Comparison of ENCODE assay signal across 8 mouse cellular contexts in the genomic region with DNA sequence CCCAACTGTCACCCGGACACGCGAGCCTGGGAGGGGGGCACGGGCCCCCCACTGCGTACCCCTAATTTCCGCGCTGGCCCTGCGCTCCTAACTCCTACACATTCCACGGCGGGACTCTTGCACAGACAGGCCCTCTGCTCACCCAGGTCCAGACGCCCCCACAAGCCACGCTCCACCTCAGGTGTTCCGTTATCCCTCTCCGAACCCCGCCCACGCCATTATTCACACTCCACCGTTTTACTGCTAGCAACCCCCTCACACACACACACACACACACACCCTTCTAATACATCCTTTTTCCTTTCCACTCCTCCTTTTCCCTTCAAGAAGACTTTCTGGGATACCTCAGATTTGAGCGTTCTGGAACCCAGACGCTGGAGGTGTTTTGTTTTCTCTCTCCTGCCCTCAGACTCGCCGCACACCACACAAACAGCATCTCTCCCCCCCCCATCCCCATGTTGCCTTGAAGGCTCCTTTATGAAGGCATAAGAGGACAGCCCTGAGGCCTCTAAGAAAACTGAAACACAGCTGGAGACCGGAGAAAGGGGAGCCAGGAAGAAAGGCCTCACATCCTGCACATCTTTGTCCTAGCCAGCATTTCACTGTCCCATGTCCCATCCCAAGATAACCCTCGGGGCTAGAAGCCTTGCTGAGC. TPM values are rescaled to one million over a fixed set of nuclear protein-coding genes. Genes with fewer than 3 reads are reported as not detected.
DNase-seq lines count a peak whose midpoint lies in the region; ATAC-seq and TF ChIP-seq lines count a peak whose summit lies in the region.

No protein-coding gene starts in this region.

- peak overlapping the region; percentile 66 for H3K4me3 ChIP-seq in kidney, adult 2 months (ENCODE audit: insufficient read depth, low read depth, low read length)
- H3K4me3 ChIP-seq in ES-E14 (ENCODE audit: insufficient read depth in 1 of 2, low read depth in 1 of 2, low read length in 2 of 2, poor library complexity in 1 of 2, severe bottlenecking in 1 of 2): peak overlapping the region; percentile 85 to 87
- peak overlapping the region; percentile 55 for H3K4me3 ChIP-seq in forebrain, embryonic 13.5 days
- H3K4me3 ChIP-seq in liver, adult 2 months (ENCODE audit: insufficient read depth, low read depth, low read length): peak overlapping the region; percentile 61

- WGBS in kidney, adult 2 months: 20% methylated on average over 23 of the region's 23 CpGs
- WGBS in forebrain, embryonic 13.5 days: 3% methylated on average over 23 of the region's 23 CpGs
- 14% methylated on average over 23 of the region's 23 CpGs for WGBS in liver, adult 2 months

- no peaks in the 10 kb centered on the region for H3K27me3 ChIP-seq in kidney, adult 2 months (replicated peaks; ENCODE audit: control insufficient read depth, insufficient read depth, low read length)
- peaks cover 27% of the 10 kb centered on the region for H3K27me3 ChIP-seq in forebrain, embryonic 13.5 days
- no peaks in the 10 kb centered on the region for H3K27me3 ChIP-seq in liver, adult 2 months (ENCODE audit: control insufficient read depth, insufficient read depth, low read length)

- no peaks in the 10 kb centered on the region for H3K9me3 ChIP-seq in ES-E14 (ENCODE audit: control insufficient read depth, insufficient read depth, low read depth, low read length)
- no peaks in the 10 kb centered on the region for H3K9me3 ChIP-seq in forebrain, embryonic 13.5 days (replicated peaks)

- peak; percentile 25 for ATAC-seq in forebrain, embryonic 13.5 days

- in situ Hi-C loops in ES-E14 (cut with MboI; ENCODE audit: low sequenced_read_pairs in 2 of 2, unreplicated experiment in 2 of 2): no loop called here

- TF ChIP-seq POLR2A in kidney, adult 2 months (IDR thresholded peaks at IDR 0.05; ENCODE audit: low read depth, low read length): no peak
- TF ChIP-seq POLR2A in liver, adult 2 months (IDR thresholded peaks at IDR 0.05; ENCODE audit: extremely low read depth, insufficient read depth, low read length): no peak

- H3K4me2 ChIP-seq in forebrain, embryonic 13.5 days: peak overlapping the region; percentile 91

- peaks cover 31% of the 10 kb centered on the region; the same call in 1 of the 2 replicates for H3K79me2 ChIP-seq in liver, adult 2 months (ENCODE audit: control insufficient read depth, insufficient read depth, low read length)

- H3K4me1 ChIP-seq in kidney, adult 2 months (ENCODE audit: control insufficient read depth, insufficient read depth, low read length): peaks cover 27% of the 10 kb centered on the region
- H3K4me1 ChIP-seq in ES-E14 (ENCODE audit: control insufficient read depth in 2 of 2, insufficient read depth in 2 of 2, low read length in 2 of 2, poor library complexity in 1 of 2): peaks cover 5 to 26% of the 10 kb centered on the region in 2 experiments
- peaks cover 64% of the 10 kb centered on the region for H3K4me1 ChIP-seq in forebrain, embryonic 13.5 days
- peaks cover 26% of the 10 kb centered on the region for H3K4me1 ChIP-seq in liver, adult 2 months (ENCODE audit: control insufficient read depth, insufficient read depth, low read length)

- H3K27ac ChIP-seq in kidney, adult 2 months (ENCODE audit: insufficient read depth, low read depth, low read length): peak overlapping the region; percentile 3; the same call in 1 of the 2 replicates
- H3K27ac ChIP-seq in ES-E14 (ENCODE audit: insufficient read depth, low read depth, low read length, poor library complexity, severe bottlenecking): peak overlapping the region; percentile 67; the same call in 1 of the 2 replicates
- H3K27ac ChIP-seq in forebrain, embryonic 13.5 days: peak overlapping the region; percentile 35; the same call in 1 of the 2 replicates
- peak overlapping the region; percentile 92 for H3K27ac ChIP-seq in liver, adult 2 months (replicated peaks; ENCODE audit: insufficient read depth, low read depth, low read length)

- no peak for TF ChIP-seq CTCF in kidney, adult 2 months (conservative IDR thresholded peaks at IDR 0.05; ENCODE audit: insufficient read depth, insufficient read length, low read depth, low read length)
- TF ChIP-seq CTCF in liver, adult 2 months (IDR thresholded peaks at IDR 0.05; ENCODE audit: low read depth, low read length): no peak

- no peaks in the 10 kb centered on the region for H3K36me3 ChIP-seq in kidney, adult 2 months (ENCODE audit: control insufficient read depth, insufficient read depth, low read length)
- peaks cover 21% of the 10 kb centered on the region; the same call in 1 of the 2 replicates for H3K36me3 ChIP-seq in ES-E14 (ENCODE audit: control insufficient read depth, insufficient read depth, low read length, poor library complexity, severe bottlenecking)
- H3K36me3 ChIP-seq in forebrain, embryonic 13.5 days (ENCODE audit: poor library complexity, severe bottlenecking): no peaks in the 10 kb centered on the region
- H3K36me3 ChIP-seq in liver, adult 2 months (ENCODE audit: control insufficient read depth, insufficient read depth, low read length): no peaks in the 10 kb centered on the region

- intact Hi-C loops in left cerebral cortex, postnatal 4 days (cut with DNase I): no loop called here

- peak overlapping the region; percentile 84; the same call in 1 of the 2 replicates for H3K9ac ChIP-seq in ES-E14 (ENCODE audit: insufficient read depth, low read depth, low read length, poor library complexity, severe bottlenecking)
- peak overlapping the region; percentile 78 for H3K9ac ChIP-seq in forebrain, embryonic 13.5 days
- peak overlapping the region; percentile 95 for H3K9ac ChIP-seq in liver, adult 2 months (ENCODE audit: low read depth, low read length)

- DNase-seq in kidney, adult 2 months: no peak
- no peak for DNase-seq in kidney, adult 18-20 months
- DNase-seq in ES-E14 (ENCODE audit: low read depth, low spot score): no peak
- DNase-seq in liver, adult 2 months (ENCODE audit: extremely low read depth, low read depth, low spot score): no peak
- DNase-seq in layer of hippocampus, postnatal 25 days (ENCODE audit: extremely low spot score in 1 of 2, low spot score in 1 of 2): no peak
- DNase-seq in adrenal gland, postnatal 10 days: no peak
- no peak for DNase-seq in left cerebral cortex, postnatal 4 days

TF ChIP-seq in ES-E14, 5 proteins besides CTCF, POLR2A, EP300 and RAD21:
- TF ChIP-seq ZC3H11A (IDR thresholded peaks at IDR 0.05; ENCODE audit: borderline replicate concordance, low read depth, low read length): no peak
- TF ChIP-seq ZNF384 (IDR thresholded peaks at IDR 0.05; ENCODE audit: low read depth, low read length): no peak
- TF ChIP-seq MAFK (IDR thresholded peaks at IDR 0.05; ENCODE audit: insufficient read depth, low read depth, low read length): no peak
- TF ChIP-seq CHD2 (IDR thresholded peaks at IDR 0.05; ENCODE audit: low read depth, low read length): no peak
- no peak for TF ChIP-seq HCFC1 (IDR thresholded peaks at IDR 0.05; ENCODE audit: borderline replicate concordance, insufficient read depth, low read length)

RNA-seq across cellular contexts. Expression of gene Slc29a1, which starts 3.5 kb away (rescaled TPM):
- 89.5 and 90.4 TPM in 2 replicates for polyA plus RNA-seq in kidney, adult 2 months (2012; rRNA removed)
- 321 and 677 TPM in 2 replicates for total RNA-seq in ES-E14 (2012; rRNA removed)
- 47.2 and 51.9 TPM in 2 replicates for polyA plus RNA-seq in forebrain, embryonic 13.5 days (2015; fragmentation: Nextera tagmentation; extraction: Ambion mirVana)
- total RNA-seq in liver, adult 2 months (2014; rRNA removed): 220 and 240 TPM in 2 replicates
- polyA plus RNA-seq in liver, adult 2 months (2012; rRNA removed): 618 and 693 TPM in 2 replicates
- 10 to 100 TPM; 19.0 to 19.9 TPM for total RNA-seq in layer of hippocampus, postnatal 25 days (2021)
- total RNA-seq in adrenal gland, postnatal 10 days (2021): 100 to 1,000 TPM; 130 to 145 TPM
- total RNA-seq in left cerebral cortex, postnatal 4 days (2021): 10 to 100 TPM; 68.8 to 69.9 TPM

RNA-seq across cellular contexts. Expression of gene Mymx, which starts 6.0 kb away (rescaled TPM):
- 6.4 and 7.1 TPM in 2 replicates for polyA plus RNA-seq in kidney, adult 2 months (2012; rRNA removed)
- total RNA-seq in ES-E14 (2012; rRNA removed): 66.0 and 95.3 TPM in 2 replicates
- not detected in 2 replicates for polyA plus RNA-seq in forebrain, embryonic 13.5 days (2015; fragmentation: Nextera tagmentation; extraction: Ambion mirVana)
- not detected in 2 replicates for total RNA-seq in liver, adult 2 months (2014; rRNA removed)
- not detected in 2 replicates for polyA plus RNA-seq in liver, adult 2 months (2012; rRNA removed)
- total RNA-seq in layer of hippocampus, postnatal 25 days (2021): not detected
- total RNA-seq in adrenal gland, postnatal 10 days (2021): 1 to 10 TPM in 1 of 2 experiments, under 1 TPM in 1; 0.57 to 1.9 TPM
- not detected for total RNA-seq in left cerebral cortex, postnatal 4 days (2021)

RNA-seq across cellular contexts. Expression of gene Hsp90ab1, which starts 22.8 kb away (rescaled TPM):
- polyA plus RNA-seq in kidney, adult 2 months (2012; rRNA removed): 369 and 408 TPM in 2 replicates
- total RNA-seq in ES-E14 (2012; rRNA removed): 1,660 and 1,758 TPM in 2 replicates
- 1,763 and 1,849 TPM in 2 replicates for polyA plus RNA-seq in forebrain, embryonic 13.5 days (2015; fragmentation: Nextera tagmentation; extraction: Ambion mirVana)
- total RNA-seq in liver, adult 2 months (2014; rRNA removed): 248 and 362 TPM in 2 replicates
- 226 and 272 TPM in 2 replicates for polyA plus RNA-seq in liver, adult 2 months (2012; rRNA removed)
- 1,000 to 10,000 TPM; 1,671 to 1,815 TPM for total RNA-seq in layer of hippocampus, postnatal 25 days (2021)
- 1,000 to 10,000 TPM; 1,111 to 1,198 TPM for total RNA-seq in adrenal gland, postnatal 10 days (2021)
- 1,000 to 10,000 TPM; 1,680 to 1,682 TPM for total RNA-seq in left cerebral cortex, postnatal 4 days (2021)

RNA-seq across cellular contexts. Expression of gene Slc35b2, which starts 32.2 kb away (rescaled TPM):
- 75.5 and 96.1 TPM in 2 replicates for polyA plus RNA-seq in kidney, adult 2 months (2012; rRNA removed)
- total RNA-seq in ES-E14 (2012; rRNA removed): 96.7 and 98.7 TPM in 2 replicates
- 89.1 and 107 TPM in 2 replicates for polyA plus RNA-seq in forebrain, embryonic 13.5 days (2015; fragmentation: Nextera tagmentation; extraction: Ambion mirVana)
- total RNA-seq in liver, adult 2 months (2014; rRNA removed): 43.0 and 45.9 TPM in 2 replicates
- polyA plus RNA-seq in liver, adult 2 months (2012; rRNA removed): 69.7 and 73.0 TPM in 2 replicates
- total RNA-seq in layer of hippocampus, postnatal 25 days (2021): 10 to 100 TPM; 36.1 to 38.7 TPM
- total RNA-seq in adrenal gland, postnatal 10 days (2021): 10 to 100 TPM; 65.9 TPM
- 10 to 100 TPM; 39.2 to 40.2 TPM for total RNA-seq in left cerebral cortex, postnatal 4 days (2021)

RNA-seq across cellular contexts. Expression of gene Nfkbie, which starts 40.4 kb away (rescaled TPM):
- polyA plus RNA-seq in kidney, adult 2 months (2012; rRNA removed): 4.3 and 5.8 TPM in 2 replicates
- 2.1 and 2.2 TPM in 2 replicates for total RNA-seq in ES-E14 (2012; rRNA removed)
- polyA plus RNA-seq in forebrain, embryonic 13.5 days (2015; fragmentation: Nextera tagmentation; extraction: Ambion mirVana): 5.1 TPM in 2 replicates
- 1.6 and 1.9 TPM in 2 replicates for total RNA-seq in liver, adult 2 months (2014; rRNA removed)
- polyA plus RNA-seq in liver, adult 2 months (2012; rRNA removed): 2.0 and 3.0 TPM in 2 replicates
- total RNA-seq in layer of hippocampus, postnatal 25 days (2021): 1 to 10 TPM; 2.6 to 3.2 TPM
- 1 to 10 TPM; 4.4 to 6.2 TPM for total RNA-seq in adrenal gland, postnatal 10 days (2021)
- 1 to 10 TPM; 2.4 to 2.7 TPM for total RNA-seq in left cerebral cortex, postnatal 4 days (2021)

Comparison
In these comparisons a context has a peak if more than half of its experiments do, and no peak if none do; other contexts are left out.
1. H3K27ac ChIP-seq: peak in every context shown above with its lines; median percentile 92 in liver, adult 2 months; 67 in ES-E14; 35 in forebrain, embryonic 13.5 days; 3 in kidney, adult 2 months.
2. RNA of gene Mymx, which starts 6.0 kb away (total RNA-seq): 66.0 to 95.3 TPM in ES-E14; 0.57 to 1.9 TPM in adrenal gland, postnatal 10 days, not detected in liver, adult 2 months, not detected in layer of hippocampus, postnatal 25 days and not detected in left cerebral cortex, postnatal 4 days; every median in the first group is over 10 times any median in the second.
3. Peak in every context shown above with its lines, with median percentiles within 50 percentile points of each other: H3K4me3 ChIP-seq and H3K9ac ChIP-seq.